Mouse (Mus musculus) layer of hippocampus, adult 9-10 months (tissue): ENCODE measurements around the gene Grhl3.
"Not testable (repeated sequence)": the region's sequence is repeated elsewhere in the genome, so short reads cannot be mapped to it uniquely, and the experiment has no call there.

Experiments
- DNase-seq: peaks from one replicate; pipeline ENCODE4 v3.0.0; 2022; ENCODE audit warnings: low spot score

Grhl3 gene

GRCm38 (mm10) chr4:135573251-135573808 lies at the start of gene Grhl3:
Gene Grhl3 (minus strand): TSS chr4:135573630.
- no peak for DNase-seq

- no peak for DNase-seq
Measured at GRCm38 (mm10) chr4:135622290-135622689, 48.9 kb upstream of the Grhl3 start.

GRCm38 (mm10) chr4:135620461-135620860 lies 47.0 kb upstream of the Grhl3 start:
- DNase-seq = no peak

- DNase-seq = no peak
Measured at GRCm38 (mm10) chr4:135617783-135618470, 44.5 kb upstream of the Grhl3 start.

GRCm38 (mm10) chr4:135617038-135617437 lies 43.6 kb upstream of the Grhl3 start:
- DNase-seq = no peak

GRCm38 (mm10) chr4:135615307-135615706 lies 41.9 kb upstream of the Grhl3 start:
- not testable (repeated sequence) for DNase-seq

- no peak for DNase-seq
Measured at GRCm38 (mm10) chr4:135609986-135610385, 36.6 kb upstream of the Grhl3 start.

GRCm38 (mm10) chr4:135607979-135608885 lies 34.8 kb upstream of the Grhl3 start:
- DNase-seq = no peak

GRCm38 (mm10) chr4:135606271-135606670 lies 32.8 kb upstream of the Grhl3 start:
- no peak for DNase-seq

GRCm38 (mm10) chr4:135601530-135601929 lies 28.1 kb upstream of the Grhl3 start:
- DNase-seq = no peak

GRCm38 (mm10) chr4:135599497-135600182 lies 26.2 kb upstream of the Grhl3 start:
- DNase-seq = no peak

GRCm38 (mm10) chr4:135598998-135599397 lies 25.6 kb upstream of the Grhl3 start:
- no peak for DNase-seq

- no peak for DNase-seq
Measured at GRCm38 (mm10) chr4:135597571-135597970, 24.1 kb upstream of the Grhl3 start.

- DNase-seq = no peak
Measured at GRCm38 (mm10) chr4:135595943-135596342, 22.5 kb upstream of the Grhl3 start.

GRCm38 (mm10) chr4:135591610-135592304 lies 18.3 kb upstream of the Grhl3 start:
- no peak for DNase-seq

GRCm38 (mm10) chr4:135591086-135591485 lies 17.7 kb upstream of the Grhl3 start:
- DNase-seq = no peak

GRCm38 (mm10) chr4:135584838-135585237 lies 11.4 kb upstream of the Grhl3 start:
- no peak for DNase-seq

- no peak for DNase-seq
Measured at GRCm38 (mm10) chr4:135581222-135581910, 7.9 kb upstream of the Grhl3 start.

GRCm38 (mm10) chr4:135579695-135580094 lies 6.3 kb upstream of the Grhl3 start:
- DNase-seq = no peak

GRCm38 (mm10) chr4:135578490-135578889 lies 5.1 kb upstream of the Grhl3 start:
- no peak for DNase-seq
